Mouse (Mus musculus) ES-Bruce4 (cell line): ENCODE measurements around the gene Npas4. TPM values are rescaled to one million over a fixed set of nuclear protein-coding genes. Genes with fewer than 3 reads are reported as not detected.
A peak's percentile ranks its signal among the peaks of the same experiment; 100 is the strongest.
"Not testable (repeated sequence)": the region's sequence is repeated elsewhere in the genome, so short reads cannot be mapped to it uniquely, and the experiment has no call there.

Experiments
- H3K27ac ChIP-seq: 2 replicates; pipeline ENCODE4 v1.5.1; 2012; ENCODE audit warnings: low read length, inconsistent platforms; ENCODE audit not compliant: insufficient read depth
- H3K27me3 ChIP-seq: 2 replicates; pipeline ENCODE4 v1.6.1; 2012; ENCODE audit warnings: mild to moderate bottlenecking, low read length, inconsistent platforms; ENCODE audit not compliant: control insufficient read depth, poor library complexity, insufficient read depth, severe bottlenecking
- H3K36me3 ChIP-seq: 2 replicates; pipeline ENCODE4 v1.6.1; 2012; ENCODE audit warnings: inconsistent platforms, mild to moderate bottlenecking, low read length, moderate library complexity; ENCODE audit not compliant: control insufficient read depth, poor library complexity, insufficient read depth, severe bottlenecking
- H3K4me1 ChIP-seq: one replicate; pipeline ENCODE4 v1.8.1; 2011; ENCODE audit warnings: low read length; ENCODE audit not compliant: control insufficient read depth, insufficient read depth
- H3K4me3 ChIP-seq: 2 replicates; pipeline ENCODE4 v1.5.1; 2011; ENCODE audit warnings: low read depth, mild to moderate bottlenecking, low read length
- H3K9ac ChIP-seq: 2 replicates; pipeline ENCODE4 v1.6.1; 2012; ENCODE audit warnings: low read depth, mild to moderate bottlenecking, inconsistent platforms; ENCODE audit not compliant: poor library complexity, severe bottlenecking
- H3K9me3 ChIP-seq: replicated peaks from 2 replicates; pipeline ENCODE4 v1.6.1; 2012; ENCODE audit warnings: mild to moderate bottlenecking, low read length, inconsistent platforms; ENCODE audit not compliant: control insufficient read depth, poor library complexity, insufficient read depth, severe bottlenecking
- CTCF ChIP-seq: IDR thresholded peaks from one replicate; pipeline ENCODE4 v1.8.1; 2011; ENCODE audit warnings: low read depth, low read length
- EP300 ChIP-seq: IDR thresholded peaks from 2 replicates; pipeline ENCODE4 v1.6.1; 2011; ENCODE audit warnings: low read depth, low read length; ENCODE audit not compliant: insufficient read depth
- POLR2A ChIP-seq: IDR thresholded peaks from one replicate; pipeline ENCODE4 v1.8.1; 2011; ENCODE audit warnings: low read length; ENCODE audit not compliant: insufficient read depth
- polyA plus RNA-seq: library from polyadenylated mRNA; stranded (reverse); fragments of >200 nt; gene quantifications from 2 replicates; pipeline ENCODE4 v1.2.4, GENCODE M21; 2011; ENCODE audit warnings: low read depth; ENCODE audit not compliant: missing spikeins, insufficient read depth, insufficient read length

The Npas4 gene
- polyA plus RNA-seq, 1 experiment: 0.24 TPM

DNA sequence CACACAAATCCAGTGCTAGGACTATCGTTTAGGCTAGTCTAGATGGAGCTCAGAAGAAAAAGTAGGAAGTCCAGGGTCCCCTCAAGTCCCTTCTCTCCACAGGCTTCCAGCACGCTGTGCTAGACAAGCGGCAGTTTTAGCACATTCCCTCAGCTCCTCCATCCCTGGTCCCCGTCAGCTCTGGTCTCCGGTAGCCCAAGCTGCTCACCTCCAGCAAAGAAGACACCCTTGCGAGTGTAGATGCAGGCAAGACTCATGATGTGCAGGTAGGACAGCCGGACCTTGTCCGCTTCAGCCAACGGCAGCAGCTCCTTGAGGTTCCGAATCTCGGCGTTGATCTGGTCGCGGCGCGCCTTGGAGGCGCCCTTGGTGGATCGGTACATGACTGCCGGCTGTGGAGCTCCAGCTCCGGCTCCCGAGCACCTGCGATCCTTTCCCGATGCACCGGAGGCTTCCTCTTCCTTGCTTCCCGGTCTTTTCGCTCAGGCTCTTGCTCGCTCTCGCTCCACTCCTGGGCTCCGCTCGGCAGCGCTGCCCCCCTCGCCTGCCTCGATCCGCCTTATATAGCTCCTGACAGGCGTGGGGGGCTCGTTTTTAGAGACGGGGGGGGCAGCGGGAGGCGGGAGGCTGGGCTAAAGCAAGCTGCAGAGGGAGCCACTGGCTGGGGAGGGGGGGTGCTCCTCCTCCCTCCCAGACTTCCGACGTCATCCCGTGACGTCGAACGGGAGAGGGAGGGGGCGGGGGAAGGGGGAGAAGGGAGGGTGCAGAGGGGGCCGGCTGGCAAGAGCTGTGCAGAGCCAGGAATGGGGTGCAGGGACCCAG lies 471 bp downstream of the Npas4 start:
- peaks cover 13% of the 10 kb centered on the region for H3K27me3 ChIP-seq

GRCm38 (mm10) chr19:4989013-4989412 lies 1.1 kb downstream of the Npas4 start:
- H3K4me3 ChIP-seq: no peak overlapping the region
- H3K4me1 ChIP-seq: no peaks in the 10 kb centered on the region
- peak; percentile 77 for TF ChIP-seq EP300
- peak; percentile 25 for TF ChIP-seq CTCF
- no peak for TF ChIP-seq POLR2A
- H3K36me3 ChIP-seq: no peaks in the 10 kb centered on the region
- H3K9me3 ChIP-seq: no peaks in the 10 kb centered on the region
- H3K9ac ChIP-seq: no peak overlapping the region
- no peak overlapping the region for H3K27ac ChIP-seq
- H3K27me3 ChIP-seq: peaks cover 13% of the 10 kb centered on the region

More for the DNA sequence above, 471 bp downstream of the Npas4 start:
- Histone ChIP-seq H3K9me3 (no peaks in the 10 kb centered on the region), H3K36me3 (no peaks in the 10 kb centered on the region), H3K4me1 (no peaks in the 10 kb centered on the region), H3K4me3 (no peak overlapping the region), H3K27ac (no peak overlapping the region), H3K9ac (no peak overlapping the region)
- TF ChIP-seq POLR2A (no peak), EP300 (no peak)

GRCm38 (mm10) chr19:4981767-4982166 lies 8.3 kb downstream of the Npas4 start:
- Histone ChIP-seq H3K27ac (no peak overlapping the region), H3K9me3 (no peaks in the 10 kb centered on the region), H3K9ac (no peak overlapping the region), H3K4me3 (no peak overlapping the region), H3K4me1 (no peaks in the 10 kb centered on the region), H3K36me3 (no peaks in the 10 kb centered on the region), H3K27me3 (0 out of 2 replicates have a peak, but pooled peaks cover 2% of the 10 kb centered on the region)
- TF ChIP-seq EP300 (no peak), CTCF (peak; percentile 64), POLR2A (no peak)

DNA sequence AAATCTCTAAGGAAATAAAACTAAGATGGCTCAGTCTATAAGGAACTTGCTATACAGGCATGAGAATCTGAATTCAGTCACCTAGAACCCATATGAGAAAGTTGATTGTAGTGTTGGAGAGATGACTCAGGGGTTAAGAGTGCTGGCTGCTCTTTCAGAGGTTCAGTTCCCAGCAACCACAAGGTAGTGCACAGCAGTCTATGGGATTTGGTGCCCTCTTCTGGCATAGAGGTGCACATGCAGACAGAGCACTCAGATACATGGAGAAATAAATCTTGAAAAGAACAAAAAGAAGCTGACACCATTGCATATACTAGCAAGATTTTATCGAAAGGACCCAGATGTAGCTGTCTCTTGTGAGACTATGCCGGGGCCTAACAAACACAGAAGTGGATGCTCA lies 21.9 kb downstream of the Npas4 start:
- no peak overlapping the region for H3K9ac ChIP-seq
- H3K36me3 ChIP-seq: peaks cover 7% of the 10 kb centered on the region
- no peak overlapping the region for H3K27ac ChIP-seq
- no peaks in the 10 kb centered on the region for H3K9me3 ChIP-seq
- H3K4me1 ChIP-seq: no peaks in the 10 kb centered on the region
- no peaks in the 10 kb centered on the region for H3K27me3 ChIP-seq
- no peak for TF ChIP-seq EP300
- TF ChIP-seq CTCF: peak; percentile 66
- no peak overlapping the region; the same call in 1 of the 2 replicates for H3K4me3 ChIP-seq

DNA sequence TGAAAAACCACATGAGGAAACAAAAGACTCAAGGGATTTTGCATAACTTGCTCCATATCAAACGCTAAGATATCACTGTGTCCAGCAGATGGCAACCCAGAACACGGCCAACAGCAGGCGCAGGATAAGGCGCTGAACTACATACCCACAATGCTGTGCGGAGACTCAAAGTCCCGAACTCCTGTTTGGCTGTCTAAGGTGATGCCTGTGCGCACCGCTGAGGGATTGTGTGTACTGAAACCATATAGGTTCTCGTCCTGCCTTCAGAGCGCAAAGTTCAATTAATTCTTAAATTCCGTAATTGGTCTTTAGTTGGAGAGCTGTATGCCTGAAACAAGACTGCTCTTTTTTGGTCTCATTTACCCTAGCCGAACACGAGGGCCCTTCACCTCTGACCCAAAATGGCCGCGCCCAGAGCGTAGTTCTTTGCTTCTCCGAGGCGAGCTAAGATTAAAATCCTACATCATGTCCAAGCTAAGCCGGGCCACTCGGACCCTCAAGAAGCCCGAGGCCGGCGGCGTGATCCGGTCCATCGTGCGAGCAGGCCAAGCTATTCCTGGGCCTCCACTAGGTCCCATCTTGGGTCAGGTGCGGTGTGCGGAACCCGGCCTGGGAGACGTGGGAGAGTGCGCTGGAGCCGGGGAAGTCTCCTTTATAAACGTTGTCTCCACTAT lies 28.1 kb downstream of the Npas4 start, which contains the start of gene Mrpl11:
Gene Mrpl11, plus strand, starts transcription at position 220 of the 674 bp plus-strand sequence.
- H3K27ac ChIP-seq: no peak within 1 kb of the TSS
- H3K36me3 ChIP-seq: peaks cover 7% of the 10 kb centered on the region
- H3K4me3 ChIP-seq: peak within 1 kb of the TSS; percentile 93
- H3K9ac ChIP-seq: peak within 1 kb of the TSS; percentile 86
- peaks cover 4% of the 10 kb centered on the region; the same call in 1 of the 2 replicates for H3K9me3 ChIP-seq
- TF ChIP-seq EP300 (no peak), CTCF (peak; percentile 88)
- H3K4me1 ChIP-seq: no peaks in the 10 kb centered on the region
- no peaks in the 10 kb centered on the region for H3K27me3 ChIP-seq

DNA sequence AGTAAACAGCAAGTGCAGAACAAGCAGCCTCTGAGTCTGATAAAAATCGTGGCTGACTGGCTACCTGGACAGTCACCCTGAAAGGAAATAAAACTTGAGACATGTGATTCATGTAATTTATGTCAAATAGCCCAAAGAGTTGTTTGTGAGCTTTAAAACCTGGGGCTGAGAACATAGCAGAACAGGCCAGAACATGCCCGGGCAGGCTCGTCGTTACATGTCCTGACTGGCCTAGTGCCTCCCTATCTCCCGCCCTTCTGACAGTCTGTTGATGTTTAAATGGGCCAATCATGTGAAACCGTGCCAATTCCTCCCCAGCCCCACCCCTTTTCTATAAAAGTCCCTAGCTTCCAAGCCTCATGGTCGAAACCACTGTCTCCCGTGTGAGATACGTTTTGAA lies 41.5 kb downstream of the Npas4 start:
- H3K27me3 ChIP-seq, H3K36me3 ChIP-seq, H3K4me1 ChIP-seq, H3K9ac ChIP-seq, H3K4me3 ChIP-seq, H3K9me3 ChIP-seq: not testable (repeated sequence)
- H3K27ac ChIP-seq: peak overlapping the region; percentile 68
